In the genomic region with DNA sequence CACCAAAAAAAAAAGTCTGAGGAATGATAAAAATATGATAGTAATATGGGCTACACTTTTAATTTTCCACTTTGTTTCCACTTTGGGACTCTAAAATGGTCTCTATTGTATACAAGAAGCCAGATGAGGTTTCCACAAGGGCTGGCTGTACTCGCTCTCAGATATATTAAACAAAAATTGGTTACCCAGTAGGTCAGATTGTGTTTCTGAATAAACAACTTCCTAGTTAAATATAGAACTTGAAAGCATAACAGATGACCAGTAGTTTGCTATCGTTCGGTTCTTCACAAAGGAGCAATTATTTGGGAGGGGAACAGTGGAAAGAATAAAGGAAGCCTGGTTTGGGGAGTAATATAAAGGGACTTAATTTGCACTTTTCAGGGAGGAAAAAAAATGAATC, we compare ENCODE assay signal across 16 mouse cellular contexts.
"Had no signal": no experiment of that assay in that cellular context is flagged by ENCODE, and none has a peak within 500 bp of the region (broad histone marks: within the 10 kb centered on the region; RNA-seq: fewer than 3 reads in every experiment).

No protein-coding gene starts in this region.

- H3K36me3 ChIP-seq: neural tube, embryonic 13.5 days; neural tube, embryonic 15.5 days; stomach, embryonic 15.5 days had no signal

- H3K9me3 ChIP-seq: neural tube, embryonic 13.5 days; neural tube, embryonic 15.5 days; stomach, embryonic 15.5 days had no signal

- H3K27ac ChIP-seq: neural tube, embryonic 13.5 days; neural tube, embryonic 15.5 days; stomach, embryonic 15.5 days; stomach, postnatal 0 days had no signal

- H3K4me3 ChIP-seq: neural tube, embryonic 13.5 days; neural tube, embryonic 15.5 days; stomach, embryonic 15.5 days had no signal

- H3K9ac ChIP-seq: neural tube, embryonic 13.5 days; neural tube, embryonic 15.5 days; stomach, embryonic 15.5 days had no signal

- H3K27me3 ChIP-seq: neural tube, embryonic 13.5 days; neural tube, embryonic 15.5 days; stomach, embryonic 15.5 days had no signal

- DNase-seq: retina, postnatal 1 day; right cerebral cortex, adult 18-20 months; right cerebral cortex, postnatal 14 days; right cerebral cortex, postnatal 25 days; right cerebral cortex, postnatal 4 days; spleen, adult 18-20 months; thymus, adult 18-20 months; thymus, adult 2 months; thymus, postnatal 14 days; thymus, postnatal 25 days; thymus, postnatal 36 days; thymus, postnatal 4 days had no signal

- H3K4me1 ChIP-seq: neural tube, embryonic 13.5 days; neural tube, embryonic 15.5 days; stomach, embryonic 15.5 days had no signal

- H3K4me2 ChIP-seq: neural tube, embryonic 13.5 days; neural tube, embryonic 15.5 days; stomach, embryonic 15.5 days had no signal
